Mouse (Mus musculus) small intestine, adult 2 months (tissue): ENCODE data around the gene Mrps11.
A peak's percentile ranks its signal among the peaks of the same experiment; 100 is the strongest.

Experiments used
- CTCF ChIP-seq: fragments of 200-500 bp; IDR thresholded peaks from 2 replicates; pipeline ENCODE4 v1.5.1; 2012; ENCODE audit warnings: low read depth, mild to moderate bottlenecking, control low read depth, inconsistent platforms, low read length, moderate library complexity, mixed read lengths; ENCODE audit not compliant: insufficient replicate concordance, insufficient read length; ENCODE audit errors: extremely low read depth
- POLR2A ChIP-seq: fragments of 200-500 bp; IDR thresholded peaks from 2 replicates; pipeline ENCODE4 v1.6.1; 2012; ENCODE audit warnings: low read depth, mild to moderate bottlenecking, control low read depth, inconsistent platforms, low read length, moderate library complexity

DNA sequence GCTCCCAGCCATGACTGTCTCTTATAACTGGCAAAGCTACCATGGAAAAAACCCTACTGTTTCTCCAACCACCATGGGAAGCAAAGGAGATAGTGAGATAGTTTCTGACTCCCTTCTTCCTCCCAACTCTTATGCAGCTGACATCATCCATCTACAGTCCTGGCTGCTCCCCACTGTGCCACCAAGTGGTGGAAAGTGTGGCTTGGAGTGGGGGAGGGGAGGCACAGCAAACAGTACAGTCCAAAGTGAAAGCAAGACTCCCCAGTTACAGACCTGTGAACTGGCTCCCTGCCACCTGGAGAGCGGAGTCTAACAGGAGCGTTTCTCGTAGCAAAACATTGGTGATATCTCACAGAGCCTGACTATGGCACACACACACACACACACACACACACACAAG lies 20.9 kb downstream of the Mrps11 start:
- TF ChIP-seq CTCF (peak; percentile 25; the same call in 1 of the 2 replicates), POLR2A (no peak)
